Mouse (Mus musculus) cerebellum, adult 2 months (tissue): ENCODE measurements around the gene Galk1.

Source experiments
- CTCF ChIP-seq: fragments of 200-500 bp; IDR thresholded peaks from 2 replicates; pipeline ENCODE4 v1.5.1; 2011; ENCODE audit warnings: low read depth, mild to moderate bottlenecking, control low read depth, low read length, moderate library complexity, borderline replicate concordance; ENCODE audit not compliant: insufficient read depth
- POLR2A ChIP-seq: fragments of 200-500 bp; IDR thresholded peaks from 2 replicates; pipeline ENCODE4 v1.6.1; 2011; ENCODE audit warnings: low read length, control low read depth, borderline replicate concordance; ENCODE audit not compliant: insufficient read depth

DNA sequence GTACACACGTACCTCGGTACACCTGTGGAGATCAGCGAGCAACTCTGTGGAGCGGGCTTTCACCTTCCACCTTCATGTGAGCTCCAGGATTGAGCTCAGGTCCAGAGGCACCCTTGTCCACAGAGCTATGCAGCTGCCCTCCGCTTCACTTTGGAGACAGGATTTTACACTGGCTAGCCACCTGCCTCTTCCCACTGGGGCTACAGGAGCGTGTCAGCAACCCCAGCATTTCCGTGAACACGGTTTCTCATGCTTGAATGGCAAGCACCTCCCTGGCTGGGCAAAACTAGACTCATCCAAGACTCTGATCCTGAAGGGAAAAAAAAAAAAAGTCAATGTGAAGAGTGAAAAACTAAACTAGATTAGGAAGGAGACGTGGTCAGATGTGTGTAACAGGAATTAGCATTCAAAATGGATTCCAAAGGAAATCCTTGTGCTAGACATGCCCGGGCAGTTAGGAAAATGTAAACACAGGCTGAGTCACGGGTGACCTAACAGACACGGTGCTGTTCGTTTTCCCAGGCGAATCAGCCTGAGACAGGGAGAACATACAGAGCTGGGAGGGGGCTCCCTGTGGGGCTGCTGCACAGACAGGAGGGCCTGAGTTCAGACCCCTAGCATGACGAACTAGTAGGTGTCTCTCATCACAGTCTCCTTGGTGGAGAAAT is 42.4 kb downstream of the Galk1 start:
- no peak for TF ChIP-seq CTCF
- no peak for TF ChIP-seq POLR2A
